Mouse (Mus musculus) lung, postnatal 0 days (tissue): ENCODE measurements at regions not wholly inside any gene's neighbourhood (a gene's known extent, or its start where the extent isn't known, plus 50 kb on each side); places are given as distances from the start of the nearest gene placed in this dataset.

Experiments used
- ATAC-seq: fragments of 200-750 bp; cut with Nextera tagmentation; 2 replicates; pipeline ENCODE4 v1.8.0; 2017; ENCODE audit warnings: moderate library complexity
- DNase-seq: peaks from one replicate; pipeline ENCODE4 v3.0.0-alpha.2; 2016; ENCODE audit warnings: low spot score
- H3K27ac ChIP-seq: fragments of 300-500 bp; sonication (generic); 2 replicates; pipeline ENCODE4 v1.5.1; 2014; ENCODE audit warnings: antibody characterized with exemption, mild to moderate bottlenecking, low read length, mixed read lengths
- H3K27me3 ChIP-seq: fragments of 300-500 bp; sonication (generic); replicated peaks from 2 replicates; pipeline ENCODE4 v1.6.1; 2014; ENCODE audit warnings: low read length, mixed read lengths; ENCODE audit not compliant: insufficient read depth
- H3K36me3 ChIP-seq: fragments of 300-500 bp; sonication (generic); 2 replicates; pipeline ENCODE4 v1.6.1; 2014; ENCODE audit warnings: low read length, mixed read lengths; ENCODE audit not compliant: insufficient read depth
- H3K4me1 ChIP-seq: fragments of 300-500 bp; sonication (generic); 2 replicates; pipeline ENCODE4 v1.6.1; 2014; ENCODE audit warnings: antibody characterized with exemption, low read depth, low read length, mixed read lengths; ENCODE audit not compliant: insufficient read depth
- H3K4me2 ChIP-seq: fragments of 300-500 bp; sonication (generic); replicated peaks from 2 replicates; pipeline ENCODE4 v1.6.1; 2014; ENCODE audit warnings: low read depth, mild to moderate bottlenecking, low read length, moderate library complexity, mixed read lengths
- H3K4me3 ChIP-seq: fragments of 300-500 bp; sonication (generic); 2 replicates; pipeline ENCODE4 v1.5.1; 2014; ENCODE audit warnings: low read depth, low read length
- H3K9ac ChIP-seq: fragments of 300-500 bp; sonication (generic); replicated peaks from 2 replicates; pipeline ENCODE4 v1.6.1; 2014; ENCODE audit warnings: low read depth, mild to moderate bottlenecking
- H3K9me3 ChIP-seq: fragments of 300-500 bp; sonication (generic); 2 replicates; pipeline ENCODE4 v1.6.1; 2016; ENCODE audit warnings: low read length, mixed read lengths
- CTCF ChIP-seq: IDR thresholded peaks from 2 replicates; pipeline ENCODE4 v1.5.1; 2016; ENCODE audit warnings: antibody characterized with exemption, mild to moderate bottlenecking
- EP300 ChIP-seq: IDR thresholded peaks from 2 replicates; pipeline ENCODE4 v1.6.1; 2016; ENCODE audit warnings: antibody characterized with exemption, mild to moderate bottlenecking, control low read depth
- WGBS: fragments of 180-500 bp; shearing (Covaris S2); extraction: QIAGEN DNeasy Blood & Tissue Kit; methylation state at CpG from one replicate; pipeline ENCODE4 v1.1.7; 2014; 5-methylcytosine and 5-hydroxymethylcytosine counted together

GRCm38 (mm10) chr14:25106451-25106850 is 352.5 kb upstream of the Zmiz1 start:
- no peaks in the 10 kb centered on the region for H3K36me3 ChIP-seq
- 89% methylated on average over 2 of the region's 2 CpGs for whole genome bisulfite sequencing
- no peak overlapping the region for H3K4me2 ChIP-seq
- no peak for ATAC-seq
- no peak overlapping the region for H3K4me3 ChIP-seq
- H3K4me1 ChIP-seq = peaks cover 7% of the 10 kb centered on the region; the same call in 1 of the 2 replicates
- H3K9ac ChIP-seq = no peak overlapping the region
- no peak for TF ChIP-seq CTCF
- TF ChIP-seq EP300 = no peak
- H3K27ac ChIP-seq = no peak overlapping the region
- no peaks in the 10 kb centered on the region for H3K9me3 ChIP-seq
- no peaks in the 10 kb centered on the region for H3K27me3 ChIP-seq
- DNase-seq = no peak

- Histone ChIP-seq H3K4me1 (peaks cover 7% of the 10 kb centered on the region; the same call in 1 of the 2 replicates), H3K4me3 (peak overlapping the region; percentile 5; the same call in 1 of the 2 replicates), H3K9me3 (no peaks in the 10 kb centered on the region), H3K4me2 (peak overlapping the region; percentile 40), H3K9ac (no peak overlapping the region), H3K27me3 (no peaks in the 10 kb centered on the region), H3K36me3 (no peaks in the 10 kb centered on the region), H3K27ac (no peak overlapping the region)
- DNase-seq = peak; percentile 34
- no peak for ATAC-seq
- 15% methylated on average over 17 of the region's 17 CpGs for WGBS
- TF ChIP-seq EP300 = no peak
- no peak for TF ChIP-seq CTCF
Measured at GRCm38 (mm10) chr14:25108101-25108652, 350.8 kb upstream of the Zmiz1 start.

GRCm38 (mm10) chr14:25108701-25109290 is 350.2 kb upstream of the Zmiz1 start:
- DNase-seq (peak; percentile 63), ATAC-seq (peak; percentile 59)
- Histone ChIP-seq H3K36me3 (no peaks in the 10 kb centered on the region), H3K4me3 (no peak overlapping the region), H3K4me1 (peaks cover 7% of the 10 kb centered on the region; the same call in 1 of the 2 replicates), H3K9ac (no peak overlapping the region), H3K4me2 (peak overlapping the region; percentile 40), H3K27ac (no peak overlapping the region), H3K27me3 (no peaks in the 10 kb centered on the region), H3K9me3 (no peaks in the 10 kb centered on the region)
- WGBS = 10% methylated on average over 8 of the region's 8 CpGs
- TF ChIP-seq EP300 (no peak), CTCF (no peak)

- Histone ChIP-seq H3K36me3 (no peaks in the 10 kb centered on the region), H3K27me3 (no peaks in the 10 kb centered on the region), H3K27ac (no peak overlapping the region), H3K9me3 (no peaks in the 10 kb centered on the region), H3K4me3 (no peak overlapping the region), H3K9ac (no peak overlapping the region), H3K4me1 (peaks cover 7% of the 10 kb centered on the region; the same call in 1 of the 2 replicates), H3K4me2 (no peak overlapping the region)
- TF ChIP-seq CTCF (no peak), EP300 (no peak)
- WGBS = 35% methylated on average over 1 of the region's 1 CpGs
- ATAC-seq = no peak
- no peak for DNase-seq
Measured at GRCm38 (mm10) chr14:25109691-25110090, 349.3 kb upstream of the Zmiz1 start.

- Histone ChIP-seq H3K9ac (no peak overlapping the region), H3K4me1 (peaks cover 7% of the 10 kb centered on the region; the same call in 1 of the 2 replicates), H3K27ac (no peak overlapping the region), H3K4me2 (no peak overlapping the region), H3K4me3 (no peak overlapping the region), H3K9me3 (no peaks in the 10 kb centered on the region), H3K36me3 (no peaks in the 10 kb centered on the region), H3K27me3 (no peaks in the 10 kb centered on the region)
- 72% methylated on average over 10 of the region's 10 CpGs for WGBS
- DNase-seq (no peak), ATAC-seq (no peak)
- TF ChIP-seq EP300 (no peak), CTCF (no peak)
Measured at GRCm38 (mm10) chr14:25112832-25113231, 346.2 kb upstream of the Zmiz1 start.

- no peak overlapping the region for H3K9ac ChIP-seq
- DNase-seq (peak; percentile 18), ATAC-seq (no peak)
- H3K27ac ChIP-seq = no peak overlapping the region
- 68% methylated on average over 2 of the region's 2 CpGs for WGBS
- H3K4me2 ChIP-seq = no peak overlapping the region
- no peaks in the 10 kb centered on the region for H3K36me3 ChIP-seq
- H3K4me3 ChIP-seq = no peak overlapping the region
- H3K9me3 ChIP-seq = no peaks in the 10 kb centered on the region
- H3K27me3 ChIP-seq = no peaks in the 10 kb centered on the region
- H3K4me1 ChIP-seq = peaks cover 4% of the 10 kb centered on the region; the same call in 1 of the 2 replicates
- TF ChIP-seq EP300 = no peak
- no peak for TF ChIP-seq CTCF
Measured at GRCm38 (mm10) chr14:25113326-25113725, 345.7 kb upstream of the Zmiz1 start.
